Mouse (Mus musculus) hindbrain, embryonic 15.5 days (tissue): ENCODE data around the gene Rbms1. TPM values are rescaled to one million over a fixed set of nuclear protein-coding genes. Genes with fewer than 3 reads are reported as not detected.

ENCODE experiments used
- ATAC-seq: fragments of 200-750 bp; cut with Nextera tagmentation; 2 replicates; pipeline ENCODE4 v1.8.0; 2017; ENCODE audit warnings: low read depth, moderate number of reproducible peaks, moderate TSS enrichment; ENCODE audit not compliant: low FRiP score
- H3K27ac ChIP-seq: fragments of 300-500 bp; sonication (generic); replicated peaks from 2 replicates; pipeline ENCODE4 v1.5.1; 2015; ENCODE audit warnings: mild to moderate bottlenecking, inconsistent platforms
- H3K27me3 ChIP-seq: fragments of 300-500 bp; sonication (generic); 2 replicates; pipeline ENCODE4 v1.6.1; 2015; ENCODE audit warnings: control low read depth, inconsistent platforms
- H3K36me3 ChIP-seq: fragments of 300-500 bp; sonication (generic); 2 replicates; pipeline ENCODE4 v1.6.1; 2015; ENCODE audit warnings: control low read depth, inconsistent platforms
- H3K4me1 ChIP-seq: fragments of 300-500 bp; sonication (generic); replicated peaks from 2 replicates; pipeline ENCODE4 v1.6.1; 2015; ENCODE audit warnings: control low read depth, inconsistent platforms
- H3K4me2 ChIP-seq: fragments of 300-500 bp; sonication (generic); 2 replicates; pipeline ENCODE4 v1.6.1; 2015; ENCODE audit warnings: moderate library complexity, mild to moderate bottlenecking, inconsistent platforms
- H3K4me3 ChIP-seq: fragments of 300-500 bp; sonication (generic); 2 replicates; pipeline ENCODE4 v1.5.1; 2015; ENCODE audit warnings: mild to moderate bottlenecking, inconsistent platforms
- H3K9ac ChIP-seq: fragments of 300-500 bp; sonication (generic); 2 replicates; pipeline ENCODE4 v1.6.1; 2015; ENCODE audit warnings: inconsistent platforms
- H3K9me3 ChIP-seq: fragments of 300-500 bp; sonication (generic); 2 replicates; pipeline ENCODE4 v1.6.1; 2016; ENCODE audit warnings: control low read depth, inconsistent platforms
- WGBS: fragments of 180-500 bp; shearing (Covaris S2); methylation state at CpG from one replicate; pipeline ENCODE4 v1.1.7; 2015; 5-methylcytosine and 5-hydroxymethylcytosine counted together
- polyA plus RNA-seq: library from polyadenylated mRNA; unstranded; fragments of >200 nt; fragmentation: Nextera tagmentation; extraction: Ambion mirVana; gene quantifications from 2 replicates; pipeline ENCODE4 v1.2.1, GENCODE M21; 2015

Gene Rbms1
- polyA plus RNA-seq, 1 experiment from 2014 or later = 77.7 TPM

DNA sequence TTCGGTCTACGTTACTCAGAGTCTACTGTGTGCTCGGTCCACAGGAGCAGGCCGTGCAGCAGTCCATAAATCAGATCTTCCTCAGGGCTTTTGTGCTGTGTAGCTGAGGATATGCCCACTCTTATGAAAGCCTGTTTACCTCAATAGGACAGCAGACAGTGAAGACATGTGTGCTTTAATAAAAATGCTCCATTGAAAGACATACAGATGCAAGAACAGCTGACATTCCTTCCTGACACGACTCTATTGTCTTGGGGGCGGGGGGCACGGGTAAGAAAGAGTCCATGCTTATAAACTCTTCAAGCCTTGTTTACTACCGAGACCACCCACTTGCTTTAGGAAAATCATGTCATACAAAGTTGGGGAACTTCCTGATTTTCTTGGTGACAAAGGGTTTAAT, 196.6 kb downstream of the Rbms1 start:
- 47% methylated on average over 8 of the region's 8 CpGs for WGBS

DNA sequence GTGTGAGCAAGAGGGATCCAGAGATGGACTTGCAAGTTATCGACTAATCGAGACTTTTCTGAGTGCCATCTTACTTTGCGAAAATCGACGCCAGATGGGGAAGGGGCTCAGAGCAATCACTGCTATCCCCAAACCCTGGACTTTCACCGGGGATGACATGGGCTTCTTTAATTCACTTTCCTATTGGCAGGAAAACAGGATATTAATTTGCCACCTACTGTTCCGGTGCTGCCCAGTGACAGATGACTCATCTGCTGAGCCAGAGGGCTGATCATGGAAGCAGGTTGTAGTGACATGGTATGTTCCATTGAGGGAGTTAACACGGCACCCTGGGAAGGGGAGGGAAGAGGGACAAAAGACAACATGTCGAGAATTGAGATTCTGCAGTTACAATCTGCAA, 206.8 kb downstream of the Rbms1 start:
- no peaks in the 10 kb centered on the region for H3K4me1 ChIP-seq
- H3K36me3 ChIP-seq = peaks cover 17% of the 10 kb centered on the region
- WGBS = 67% methylated on average over 9 of the region's 9 CpGs
- H3K4me2 ChIP-seq = no peak overlapping the region
- H3K27ac ChIP-seq = no peak overlapping the region
- no peaks in the 10 kb centered on the region for H3K9me3 ChIP-seq
- no peaks in the 10 kb centered on the region for H3K27me3 ChIP-seq
- ATAC-seq = no peak
- no peak overlapping the region for H3K9ac ChIP-seq
- H3K4me3 ChIP-seq = no peak overlapping the region

More for the DNA sequence above, 196.6 kb downstream of the Rbms1 start:
- no peak overlapping the region for H3K4me3 ChIP-seq
- ATAC-seq = no peak
- no peak overlapping the region for H3K27ac ChIP-seq
- H3K4me1 ChIP-seq = peaks cover 14% of the 10 kb centered on the region; the same call in 1 of the 2 replicates
- H3K9ac ChIP-seq = no peak overlapping the region
- peaks cover 20% of the 10 kb centered on the region for H3K36me3 ChIP-seq
- no peak overlapping the region for H3K4me2 ChIP-seq
- H3K27me3 ChIP-seq = no peaks in the 10 kb centered on the region
- no peaks in the 10 kb centered on the region for H3K9me3 ChIP-seq

- ATAC-seq = no peak
- Histone ChIP-seq H3K27me3 (no peaks in the 10 kb centered on the region), H3K4me3 (no peak overlapping the region), H3K4me2 (no peak overlapping the region), H3K4me1 (no peaks in the 10 kb centered on the region), H3K9me3 (no peaks in the 10 kb centered on the region), H3K27ac (no peak overlapping the region), H3K9ac (no peak overlapping the region), H3K36me3 (peaks cover 14% of the 10 kb centered on the region)
- WGBS = over 99% methylated on average over 7 of the region's 7 CpGs
Observed at GRCm38 (mm10) chr2:60755101-60755500, 207.9 kb downstream of the Rbms1 start.

DNA sequence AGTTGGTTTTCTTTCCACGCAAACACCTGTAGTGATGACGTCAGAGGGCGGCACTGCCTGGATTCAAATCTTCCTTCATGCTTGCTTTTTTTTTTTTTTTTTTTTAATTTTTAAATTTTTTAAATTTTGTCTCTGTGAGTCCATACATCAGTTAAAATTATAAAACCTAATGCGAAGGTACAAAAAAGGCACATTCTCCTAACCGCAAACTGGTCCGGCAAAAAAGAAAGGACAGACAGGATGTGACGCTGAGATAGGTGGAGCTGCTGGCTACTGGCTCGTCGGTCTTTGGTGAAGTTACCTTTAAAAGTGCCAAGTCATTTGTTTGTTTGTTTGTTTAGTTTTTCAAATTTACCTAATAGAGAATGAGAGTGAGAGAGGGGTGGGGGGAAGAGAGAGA, 211.7 kb downstream of the Rbms1 start:
- WGBS = 93% methylated on average over 9 of the region's 9 CpGs
- no peak overlapping the region for H3K4me3 ChIP-seq
- peaks cover 19% of the 10 kb centered on the region for H3K36me3 ChIP-seq
- no peak overlapping the region for H3K9ac ChIP-seq
- H3K27me3 ChIP-seq = no peaks in the 10 kb centered on the region
- H3K4me1 ChIP-seq = no peaks in the 10 kb centered on the region
- ATAC-seq = no peak
- H3K9me3 ChIP-seq = no peaks in the 10 kb centered on the region
- H3K4me2 ChIP-seq = no peak overlapping the region
- H3K27ac ChIP-seq = no peak overlapping the region

DNA sequence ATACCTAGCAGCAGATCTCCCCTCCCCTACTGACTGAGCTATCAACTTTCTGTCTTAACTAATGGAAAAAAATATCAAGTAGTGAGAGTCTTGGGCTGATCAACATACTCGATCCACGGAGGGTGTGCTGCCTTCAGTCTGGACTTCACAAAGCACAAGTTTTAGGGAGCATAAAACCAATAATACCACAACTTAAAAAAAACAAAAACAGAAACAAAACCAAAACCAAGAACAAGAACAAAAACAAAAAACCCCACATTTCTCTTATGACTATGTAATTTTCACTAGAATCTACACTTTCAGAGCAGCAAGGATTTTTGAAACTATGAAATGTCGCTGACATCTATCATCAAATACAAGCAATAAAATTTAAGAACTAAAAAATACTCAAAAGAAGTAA, 212.4 kb downstream of the Rbms1 start:
- H3K4me1 ChIP-seq = no peaks in the 10 kb centered on the region
- no peaks in the 10 kb centered on the region for H3K27me3 ChIP-seq
- 95% methylated on average over 3 of the region's 3 CpGs for WGBS
- no peak overlapping the region for H3K27ac ChIP-seq
- H3K36me3 ChIP-seq = peaks cover 19% of the 10 kb centered on the region
- H3K4me3 ChIP-seq = no peak overlapping the region
- ATAC-seq = no peak
- H3K4me2 ChIP-seq = no peak overlapping the region
- no peak overlapping the region for H3K9ac ChIP-seq
- H3K9me3 ChIP-seq = no peaks in the 10 kb centered on the region

DNA sequence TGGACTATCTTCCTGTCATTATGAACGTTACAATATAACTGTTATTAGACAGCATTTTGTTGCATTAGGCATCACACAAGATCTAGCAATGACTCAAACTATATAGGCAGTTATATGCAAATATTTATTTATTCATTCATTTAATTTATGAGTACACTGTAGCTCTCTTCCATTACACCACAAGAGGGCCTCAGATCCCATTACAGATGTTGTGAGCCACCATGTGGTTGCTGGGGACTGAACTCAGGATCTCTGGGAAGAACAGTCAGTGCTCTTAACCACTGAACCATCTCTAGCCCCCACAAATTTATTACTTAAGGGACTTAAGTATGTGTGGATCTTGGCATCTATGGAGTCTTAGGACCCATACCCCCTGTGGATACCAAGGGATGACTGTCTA, 214.4 kb downstream of the Rbms1 start:
- Histone ChIP-seq H3K27me3 (no peaks in the 10 kb centered on the region), H3K36me3 (peaks cover 7% of the 10 kb centered on the region; the same call in 1 of the 2 replicates), H3K27ac (no peak overlapping the region), H3K4me3 (no peak overlapping the region), H3K9ac (no peak overlapping the region), H3K4me2 (no peak overlapping the region), H3K9me3 (no peaks in the 10 kb centered on the region), H3K4me1 (no peaks in the 10 kb centered on the region)
- no peak for ATAC-seq
- WGBS = 93% methylated on average over 1 of the region's 1 CpGs

DNA sequence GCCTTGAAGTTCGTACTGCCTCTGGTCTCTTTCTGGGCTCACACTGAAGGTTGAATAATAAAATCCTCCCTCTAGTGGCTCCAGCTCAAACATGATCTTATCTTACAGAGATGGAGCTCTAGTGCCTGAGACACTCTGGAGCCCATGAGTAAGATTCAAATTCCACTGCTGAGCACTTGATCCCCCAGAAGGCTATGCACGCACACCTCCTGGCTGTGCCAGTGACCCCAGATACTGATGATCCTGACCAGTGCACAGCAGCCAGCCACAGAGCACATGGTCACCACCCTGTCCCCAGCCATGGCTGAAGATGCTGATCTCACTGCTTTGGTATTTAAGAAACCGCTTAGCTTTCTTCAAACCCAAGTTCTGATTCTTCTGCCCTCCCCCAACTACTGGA, 215.4 kb downstream of the Rbms1 start:
- Histone ChIP-seq H3K4me1 (no peaks in the 10 kb centered on the region), H3K4me2 (no peak overlapping the region), H3K27me3 (no peaks in the 10 kb centered on the region), H3K27ac (no peak overlapping the region), H3K9ac (no peak overlapping the region), H3K36me3 (peaks cover 7% of the 10 kb centered on the region; the same call in 1 of the 2 replicates), H3K9me3 (no peaks in the 10 kb centered on the region), H3K4me3 (no peak overlapping the region)
- no peak for ATAC-seq
- WGBS = 85% methylated on average over 3 of the region's 3 CpGs

DNA sequence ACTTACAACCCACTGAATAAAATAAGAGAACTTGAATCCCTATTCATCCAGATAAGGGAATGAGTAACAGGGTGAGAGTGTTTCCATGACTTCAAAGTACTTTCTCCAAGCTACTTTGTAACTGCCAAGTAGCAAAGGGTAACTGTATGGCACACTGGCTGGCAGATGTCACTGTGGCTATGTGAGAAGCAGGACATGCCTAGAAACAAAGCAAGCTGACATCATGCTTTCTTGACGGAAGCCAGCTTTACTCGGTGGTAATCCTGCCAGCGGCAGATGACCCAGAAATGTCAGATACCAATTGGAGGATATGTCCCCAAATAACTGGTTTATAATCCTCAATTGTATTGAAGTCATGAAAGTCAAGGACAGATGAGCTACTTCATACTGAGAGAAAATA, 218.3 kb downstream of the Rbms1 start:
- WGBS = 49% methylated on average over 3 of the region's 3 CpGs
- Histone ChIP-seq H3K4me1 (no peaks in the 10 kb centered on the region), H3K27me3 (no peaks in the 10 kb centered on the region), H3K9me3 (no peaks in the 10 kb centered on the region), H3K4me3 (no peak overlapping the region), H3K9ac (no peak overlapping the region), H3K27ac (no peak overlapping the region), H3K4me2 (no peak overlapping the region), H3K36me3 (peaks cover 5% of the 10 kb centered on the region; the same call in 1 of the 2 replicates)
- ATAC-seq = no peak

DNA sequence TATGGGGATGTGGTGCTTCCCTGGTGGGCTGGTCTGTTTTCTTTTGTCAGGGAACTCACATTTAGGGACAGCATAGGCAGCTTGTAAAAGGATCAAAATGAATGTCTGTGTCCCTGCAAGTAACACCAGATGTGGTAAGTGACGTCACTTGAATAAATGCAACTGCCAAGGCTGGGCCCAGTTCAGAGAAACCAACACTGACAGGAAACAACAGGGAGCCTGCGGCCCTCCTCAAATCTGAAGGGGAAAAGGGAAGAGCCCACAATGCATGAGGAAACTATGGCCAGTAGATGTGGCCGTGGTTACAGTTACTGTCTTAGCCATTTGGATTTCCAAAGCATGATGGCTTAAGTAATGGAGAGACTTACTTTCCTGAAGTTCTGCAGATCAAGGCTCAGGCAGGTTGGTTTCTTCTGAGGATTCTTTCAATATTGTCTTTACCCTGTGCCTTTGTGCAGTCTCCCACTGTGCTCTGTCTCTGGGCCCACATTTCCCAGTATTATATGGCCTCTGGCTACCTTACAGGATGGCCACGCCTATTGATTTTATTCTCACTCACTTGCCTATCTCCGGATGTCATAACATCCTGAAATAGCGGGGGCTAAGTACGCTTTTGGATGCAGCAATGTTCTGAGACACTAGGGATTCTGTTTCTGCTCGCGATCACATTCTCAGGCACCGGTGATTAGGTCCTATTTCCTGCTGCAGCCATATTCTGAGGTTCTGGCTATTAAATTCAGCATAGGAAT, 223.4 kb downstream of the Rbms1 start:
- Histone ChIP-seq H3K4me2 (no peak overlapping the region), H3K27ac (no peak overlapping the region), H3K9ac (no peak overlapping the region), H3K4me3 (no peak overlapping the region), H3K27me3 (no peaks in the 10 kb centered on the region), H3K9me3 (no peaks in the 10 kb centered on the region), H3K36me3 (no peaks in the 10 kb centered on the region), H3K4me1 (no peaks in the 10 kb centered on the region)
- 81% methylated on average over 10 of the region's 10 CpGs for WGBS
- no peak for ATAC-seq

DNA sequence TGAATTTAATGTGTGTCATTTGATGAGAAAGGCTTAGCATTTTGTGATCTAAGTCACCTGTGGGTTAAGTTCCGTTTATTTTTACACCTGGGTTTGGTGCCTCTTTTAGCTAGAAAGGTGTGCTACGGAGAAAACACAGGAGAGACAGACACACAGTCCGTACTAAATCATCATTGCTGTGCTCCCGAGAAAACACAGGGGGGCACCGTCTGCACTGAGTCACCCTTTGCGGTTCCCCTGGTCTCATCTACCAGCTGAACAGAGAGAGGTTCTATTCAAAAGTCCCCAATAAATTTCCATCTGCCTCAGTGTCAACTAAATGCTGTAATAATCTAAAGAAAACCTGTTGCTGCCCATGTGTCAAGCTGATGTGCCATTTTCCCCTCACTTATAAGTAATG, 232.1 kb downstream of the Rbms1 start:
- 54% methylated on average over 6 of the region's 6 CpGs for WGBS
- no peaks in the 10 kb centered on the region for H3K27me3 ChIP-seq

GRCm38 (mm10) chr2:60730024-60730423, 233.0 kb downstream of the Rbms1 start:
- no peaks in the 10 kb centered on the region for H3K27me3 ChIP-seq
- H3K9me3 ChIP-seq = no peaks in the 10 kb centered on the region
- no peak overlapping the region for H3K4me2 ChIP-seq
- 17% methylated on average over 3 of the region's 3 CpGs for WGBS
- no peaks in the 10 kb centered on the region for H3K4me1 ChIP-seq
- no peak for ATAC-seq
- no peaks in the 10 kb centered on the region for H3K36me3 ChIP-seq
- H3K9ac ChIP-seq = no peak overlapping the region
- H3K27ac ChIP-seq = no peak overlapping the region
- H3K4me3 ChIP-seq = no peak overlapping the region

More for the DNA sequence above, 232.1 kb downstream of the Rbms1 start:
- Histone ChIP-seq H3K4me3 (no peak overlapping the region), H3K27ac (no peak overlapping the region), H3K36me3 (no peaks in the 10 kb centered on the region), H3K9ac (no peak overlapping the region), H3K4me1 (no peaks in the 10 kb centered on the region), H3K9me3 (no peaks in the 10 kb centered on the region), H3K4me2 (no peak overlapping the region)
- ATAC-seq = no peak

- H3K4me1 ChIP-seq = no peaks in the 10 kb centered on the region
- H3K9ac ChIP-seq = no peak overlapping the region
- no peaks in the 10 kb centered on the region for H3K9me3 ChIP-seq
- no peak for ATAC-seq
- H3K4me2 ChIP-seq = no peak overlapping the region
- 74% methylated on average over 10 of the region's 10 CpGs for WGBS
- H3K36me3 ChIP-seq = no peaks in the 10 kb centered on the region
- no peak overlapping the region for H3K4me3 ChIP-seq
- H3K27ac ChIP-seq = no peak overlapping the region
- no peaks in the 10 kb centered on the region for H3K27me3 ChIP-seq
Observed at GRCm38 (mm10) chr2:60728902-60729585, 233.9 kb downstream of the Rbms1 start.
